In genomic region chr10:82689681-82690211, GRCm38 (mm10) we compare ENCODE assay signal across 8 mouse cellular contexts. TPM values are rescaled to one million over a fixed set of nuclear protein-coding genes. Genes with fewer than 3 reads are reported as not detected.
A peak's percentile ranks its signal among the peaks of the same experiment; 100 is the strongest.
DNase-seq lines count a peak whose midpoint lies in the region; ATAC-seq and TF ChIP-seq lines count a peak whose summit lies in the region.
"Had no signal": no experiment of that assay in that cellular context is flagged by ENCODE, and none has a peak within 500 bp of the region (broad histone marks: within the 10 kb centered on the region; RNA-seq: fewer than 3 reads in every experiment).

No protein-coding gene starts in this region.

- WGBS in embryonic facial prominence, embryonic 13.5 days: 25% methylated on average over 7 of the region's 7 CpGs
- 50% methylated on average over 7 of the region's 7 CpGs for WGBS in stomach, embryonic 14.5 days
- WGBS in liver, postnatal 0 days (ENCODE audit: insufficient replicate concordance): 48% methylated on average over 7 of the region's 7 CpGs

- no peak for ATAC-seq in embryonic facial prominence, embryonic 13.5 days (ENCODE audit: insufficient number of reproducible peaks, insufficient read depth, low FRiP score, low TSS enrichment, low read depth)
- ATAC-seq in stomach, embryonic 14.5 days (ENCODE audit: insufficient number of reproducible peaks, insufficient read depth, low FRiP score, low read depth): no peak
- no peak for ATAC-seq in liver, postnatal 0 days
- ATAC-seq: inflammation-experienced regulatory T-cells, adult 6 months had no signal

- H3K9me3 ChIP-seq in embryonic facial prominence, embryonic 13.5 days: no peaks in the 10 kb centered on the region
- H3K9me3 ChIP-seq in stomach, embryonic 14.5 days (ENCODE audit: control insufficient read depth, low read depth, low read length): no peaks in the 10 kb centered on the region
- no peaks in the 10 kb centered on the region for H3K9me3 ChIP-seq in liver, postnatal 0 days (ENCODE audit: low read length)

- H3K27ac ChIP-seq in embryonic facial prominence, embryonic 13.5 days: peak overlapping the region; percentile 94
- H3K27ac ChIP-seq in stomach, embryonic 14.5 days (ENCODE audit: low read length): peak overlapping the region; percentile 76
- no peak overlapping the region for H3K27ac ChIP-seq in liver, postnatal 0 days (ENCODE audit: low read depth)

- peak; percentile 36 to 43 for DNase-seq in left cerebral cortex, postnatal 36 days (ENCODE audit: low spot score in 2 of 2)
- no peak for DNase-seq in left cerebral cortex, adult 8-10 months (ENCODE audit: low spot score in 2 of 2)
- peak; percentile 25 to 26 for DNase-seq in heart, postnatal 36 days
- DNase-seq in liver, postnatal 0 days: no peak
- no peak for DNase-seq in kidney, postnatal 10 days

- no peaks in the 10 kb centered on the region for H3K36me3 ChIP-seq in embryonic facial prominence, embryonic 13.5 days
- no peaks in the 10 kb centered on the region for H3K36me3 ChIP-seq in stomach, embryonic 14.5 days (ENCODE audit: control insufficient read depth, insufficient read depth, low read length)
- H3K36me3 ChIP-seq in liver, postnatal 0 days (replicated peaks; ENCODE audit: insufficient read depth, low read length): no peaks in the 10 kb centered on the region

- H3K9ac ChIP-seq in embryonic facial prominence, embryonic 13.5 days: peak overlapping the region; percentile 60
- H3K9ac ChIP-seq in stomach, embryonic 14.5 days (replicated peaks; ENCODE audit: low read depth, low read length): no peak overlapping the region
- H3K9ac ChIP-seq in liver, postnatal 0 days (replicated peaks): no peak overlapping the region

- H3K4me1 ChIP-seq in embryonic facial prominence, embryonic 13.5 days: peaks cover 24% of the 10 kb centered on the region
- H3K4me1 ChIP-seq in stomach, embryonic 14.5 days (ENCODE audit: control insufficient read depth, insufficient read depth, low read length): no peaks in the 10 kb centered on the region
- H3K4me1 ChIP-seq in liver, postnatal 0 days (ENCODE audit: insufficient read depth): peaks cover 5% of the 10 kb centered on the region; the same call in 1 of the 2 replicates

- TF ChIP-seq EP300 in liver, postnatal 0 days (IDR thresholded peaks at IDR 0.05; ENCODE audit: low read depth): no peak

- H3K4me3 ChIP-seq in embryonic facial prominence, embryonic 13.5 days: peak overlapping the region; percentile 37
- peak overlapping the region; percentile 21 for H3K4me3 ChIP-seq in stomach, embryonic 14.5 days (ENCODE audit: low read depth, low read length)
- H3K4me3 ChIP-seq in liver, postnatal 0 days (ENCODE audit: low read depth, low read length): no peak overlapping the region

- intact Hi-C loops in left cerebral cortex, postnatal 36 days (cut with DNase I): no loop called here
- intact Hi-C loops in heart, postnatal 36 days (cut with DNase I): no loop called here

- H3K4me2 ChIP-seq in embryonic facial prominence, embryonic 13.5 days: peak overlapping the region; percentile 62
- peak overlapping the region; percentile 48 for H3K4me2 ChIP-seq in stomach, embryonic 14.5 days (replicated peaks; ENCODE audit: low read depth, low read length)
- H3K4me2 ChIP-seq in liver, postnatal 0 days (ENCODE audit: low read depth, low read length): no peak overlapping the region

- TF ChIP-seq CTCF in liver, postnatal 0 days (IDR thresholded peaks at IDR 0.05; ENCODE audit: low read depth): no peak

- no peaks in the 10 kb centered on the region for H3K27me3 ChIP-seq in embryonic facial prominence, embryonic 13.5 days
- H3K27me3 ChIP-seq in stomach, embryonic 14.5 days (ENCODE audit: control insufficient read depth, insufficient read depth, low read length): no peaks in the 10 kb centered on the region
- 0 out of 2 replicates have a peak, but pooled peaks cover 3% of the 10 kb centered on the region for H3K27me3 ChIP-seq in liver, postnatal 0 days (ENCODE audit: insufficient read depth, low read length)

RNA-seq across cellular contexts. Expression of gene Glt8d2, which starts 0.7 kb away (rescaled TPM):
- 10 to 100 TPM; 18.2 to 20.7 TPM for total RNA-seq in left cerebral cortex, postnatal 36 days (2021)
- total RNA-seq in left cerebral cortex, adult 8-10 months (2022): 10 to 100 TPM; 12.5 to 21.1 (median 14.4) TPM
- polyA plus RNA-seq in embryonic facial prominence, embryonic 13.5 days (2015; fragmentation: Nextera tagmentation; extraction: Ambion mirVana): 14.4 and 15.3 TPM in 2 replicates
- total RNA-seq in heart, postnatal 36 days (2021): 1 to 10 TPM; 3.7 to 6.2 TPM
- polyA plus RNA-seq in stomach, embryonic 14.5 days (2014; fragmentation: Nextera tagmentation; extraction: Ambion mirVana): 9.5 and 10.0 TPM in 2 replicates
- 0.12 and 0.25 TPM in 2 replicates for polyA plus RNA-seq in liver, postnatal 0 days (2015; fragmentation: Nextera tagmentation; extraction: Ambion mirVana)

RNA-seq across cellular contexts. Expression of gene Hcfc2, which starts 6.2 kb away (rescaled TPM):
- 10 to 100 TPM; 36.7 to 41.2 TPM for total RNA-seq in left cerebral cortex, postnatal 36 days (2021)
- total RNA-seq in left cerebral cortex, adult 8-10 months (2022): 10 to 100 TPM; 39.2 to 48.2 (median 41.7) TPM
- 44.5 and 45.5 TPM in 2 replicates for polyA plus RNA-seq in embryonic facial prominence, embryonic 13.5 days (2015; fragmentation: Nextera tagmentation; extraction: Ambion mirVana)
- 10 to 100 TPM; 28.3 to 30.8 TPM for total RNA-seq in heart, postnatal 36 days (2021)
- polyA plus RNA-seq in stomach, embryonic 14.5 days (2014; fragmentation: Nextera tagmentation; extraction: Ambion mirVana): 34.3 and 37.1 TPM in 2 replicates
- polyA plus RNA-seq in liver, postnatal 0 days (2015; fragmentation: Nextera tagmentation; extraction: Ambion mirVana): 9.3 and 11.9 TPM in 2 replicates

Comparison
In these comparisons a context has a peak if more than half of its experiments do, and no peak if none do; other contexts are left out.
1. DNase-seq: peak in left cerebral cortex, postnatal 36 days (2 of 2) and heart, postnatal 36 days (2 of 2); none in left cerebral cortex, adult 8-10 months (0 of 2), liver, postnatal 0 days (single experiment) and kidney, postnatal 10 days (single experiment).